Mouse (Mus musculus): ENCODE data around the gene Fbxo27. TPM values are rescaled to one million over a fixed set of nuclear protein-coding genes. Genes with fewer than 3 reads are reported as not detected.
A peak's percentile ranks its signal among the peaks of the same experiment; 100 is the strongest.
"Not testable (repeated sequence)": the region's sequence is repeated elsewhere in the genome, so short reads cannot be mapped to it uniquely, and the experiment has no call there.

Fbxo27 gene
- total RNA-seq, 1 experiment from 2014 or later = not detected

DNA sequence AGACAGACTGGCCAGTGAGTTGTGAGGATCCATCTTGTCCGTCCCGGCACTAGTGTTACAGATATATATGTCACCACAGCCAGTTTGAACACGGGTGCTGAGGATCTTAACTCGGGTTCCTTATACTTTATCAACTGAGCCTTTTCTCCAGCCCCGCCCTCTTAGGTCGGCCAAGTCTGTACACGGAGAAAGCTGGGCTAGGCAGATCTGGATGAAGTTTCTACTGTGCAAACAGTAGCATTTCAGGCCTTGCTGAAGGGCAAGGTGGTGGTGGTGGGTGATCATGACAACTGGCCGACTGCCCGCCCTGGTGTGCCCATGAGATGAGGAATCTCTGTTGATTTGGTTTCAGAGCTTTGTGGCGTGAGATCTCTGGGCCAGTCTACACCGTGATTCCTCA lies 4.6 kb downstream of the Fbxo27 start:
- ATAC-seq (ENCODE audit: extremely low read depth, insufficient number of reproducible peaks, low FRiP score, poor library complexity, severe bottlenecking) = no peak

- ATAC-seq (ENCODE audit: extremely low read depth, insufficient number of reproducible peaks, low FRiP score, poor library complexity, severe bottlenecking) = no peak
These were observed 7.6 kb downstream of the Fbxo27 start for GRCm38 (mm10) chr7:28700269-28700668.

DNA sequence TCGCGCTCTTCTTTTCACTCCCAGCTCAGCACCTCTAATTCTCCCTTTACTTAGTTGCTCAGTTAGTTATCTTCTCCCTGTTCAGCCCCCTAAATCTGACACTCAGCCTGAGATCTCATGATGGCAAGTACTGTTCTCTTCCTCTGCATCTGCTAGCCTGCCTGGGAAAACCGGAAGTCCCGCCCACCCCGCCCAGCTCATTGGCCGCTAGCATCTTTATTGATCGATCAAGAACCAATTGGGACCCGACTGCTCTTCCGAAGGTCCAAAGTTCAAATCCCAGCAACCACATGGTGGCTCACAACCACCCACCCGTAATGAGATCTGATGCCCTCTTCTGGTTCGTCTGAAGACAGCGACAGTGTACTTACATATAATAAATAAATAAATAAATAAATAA lies 8.7 kb downstream of the Fbxo27 start:
- ATAC-seq (ENCODE audit: extremely low read depth, insufficient number of reproducible peaks, low FRiP score, poor library complexity, severe bottlenecking) = not testable (repeated sequence)

DNA sequence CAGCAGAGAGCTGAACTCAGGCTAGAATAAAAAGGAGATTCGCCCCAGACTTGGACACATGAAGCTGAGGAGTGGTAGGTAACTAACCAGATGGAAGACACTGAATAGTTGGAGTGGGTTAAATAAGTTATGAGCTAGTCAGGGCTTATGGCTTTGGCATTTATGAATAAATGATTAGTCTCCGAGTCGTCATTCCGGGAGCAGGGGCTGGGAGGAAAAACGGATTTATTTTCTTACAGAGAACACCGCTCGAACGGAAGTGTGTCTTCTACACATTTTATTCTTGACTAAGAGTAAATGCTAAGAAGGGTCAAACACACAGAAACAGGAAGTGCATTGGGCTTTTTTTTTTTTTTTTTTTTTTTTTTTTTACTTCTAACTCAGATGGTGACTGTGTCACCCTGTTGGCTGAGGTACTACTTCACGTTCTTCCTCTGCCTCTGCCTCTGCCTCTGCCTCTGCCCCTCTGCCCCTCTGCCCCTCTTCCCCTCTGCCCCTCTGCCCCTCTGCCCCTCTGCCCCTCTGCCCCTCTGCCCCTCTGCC lies 10.0 kb downstream of the Fbxo27 start:
- 0 out of 2 replicates have a peak, but pooled peaks have one; percentile 44 for ATAC-seq (ENCODE audit: extremely low read depth, insufficient number of reproducible peaks, low FRiP score, poor library complexity, severe bottlenecking)

GRCm38 (mm10) chr7:28709454-28709853 lies 16.8 kb downstream of the Fbxo27 start:
- 0 out of 2 replicates have a peak, but pooled peaks have one; percentile 19 for ATAC-seq (ENCODE audit: extremely low read depth, insufficient number of reproducible peaks, low FRiP score, poor library complexity, severe bottlenecking)

- no peak for ATAC-seq (ENCODE audit: extremely low read depth, insufficient number of reproducible peaks, low FRiP score, poor library complexity, severe bottlenecking)
These were observed 18.3 kb downstream of the Fbxo27 start for GRCm38 (mm10) chr7:28710962-28711361.

DNA sequence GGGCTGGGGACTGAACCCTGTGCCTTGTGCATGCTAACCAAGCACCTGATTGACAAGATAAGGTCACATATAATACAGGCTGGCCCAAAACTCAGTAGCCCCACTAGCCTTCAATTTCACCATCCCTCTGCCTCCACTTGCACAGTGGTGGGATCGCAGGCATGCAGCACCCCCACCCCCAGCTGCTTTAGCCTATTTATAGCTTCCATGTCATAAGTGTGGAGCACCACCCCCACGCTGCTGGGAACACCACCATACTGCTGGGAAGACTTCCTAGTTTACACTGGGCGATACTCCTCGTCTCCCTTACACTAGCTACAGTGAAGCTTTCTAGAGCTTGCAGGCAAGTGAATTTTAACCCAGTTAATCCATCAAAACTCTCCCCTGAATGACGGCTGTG lies 22.0 kb downstream of the Fbxo27 start:
- ATAC-seq (ENCODE audit: extremely low read depth, insufficient number of reproducible peaks, low FRiP score, poor library complexity, severe bottlenecking) = no peak

GRCm38 (mm10) chr7:28715598-28715997 lies 22.9 kb downstream of the Fbxo27 start:
- no peak for ATAC-seq (ENCODE audit: extremely low read depth, insufficient number of reproducible peaks, low FRiP score, poor library complexity, severe bottlenecking)

DNA sequence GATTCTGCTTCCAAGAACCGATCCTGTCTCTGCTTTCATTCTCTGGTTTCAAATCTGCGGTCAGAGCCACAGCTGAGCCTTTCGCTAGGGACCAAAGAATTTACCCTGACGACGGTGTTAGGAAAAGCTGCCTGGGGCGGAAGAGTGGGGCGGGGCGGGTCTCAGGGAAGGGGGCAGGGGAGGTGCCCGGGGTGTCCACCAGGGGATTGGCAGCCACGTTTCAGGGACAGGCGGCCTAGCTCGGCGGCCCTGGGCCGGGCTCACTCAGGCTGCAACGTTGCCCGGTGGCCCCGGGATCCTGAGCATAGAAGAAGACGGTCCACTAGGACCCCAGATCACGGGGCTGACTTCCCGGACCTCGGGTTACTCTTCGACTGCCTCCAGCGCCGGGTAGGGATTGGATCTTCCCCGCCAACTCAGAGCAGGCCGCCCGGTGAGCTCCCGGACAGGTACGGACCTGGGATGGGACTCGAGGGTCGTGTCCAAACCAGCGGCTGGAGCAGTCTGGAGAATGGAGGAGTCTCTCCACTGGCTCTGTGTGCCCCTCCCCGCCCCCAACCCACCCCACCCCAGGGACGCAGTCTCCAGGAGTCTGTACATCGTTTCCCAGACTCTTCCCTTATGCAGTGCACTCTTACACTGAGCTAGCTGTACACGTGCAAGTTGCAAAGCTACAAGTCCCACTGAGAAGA lies 24.1 kb downstream of the Fbxo27 start, which contains the start of gene Fbxo17:
TSS of gene Fbxo17 (plus strand) at position 215 of the 692 bp plus-strand sequence.
- peak; percentile 36; the same call in 1 of the 2 replicates for ATAC-seq (ENCODE audit: extremely low read depth, insufficient number of reproducible peaks, low FRiP score, poor library complexity, severe bottlenecking)

DNA sequence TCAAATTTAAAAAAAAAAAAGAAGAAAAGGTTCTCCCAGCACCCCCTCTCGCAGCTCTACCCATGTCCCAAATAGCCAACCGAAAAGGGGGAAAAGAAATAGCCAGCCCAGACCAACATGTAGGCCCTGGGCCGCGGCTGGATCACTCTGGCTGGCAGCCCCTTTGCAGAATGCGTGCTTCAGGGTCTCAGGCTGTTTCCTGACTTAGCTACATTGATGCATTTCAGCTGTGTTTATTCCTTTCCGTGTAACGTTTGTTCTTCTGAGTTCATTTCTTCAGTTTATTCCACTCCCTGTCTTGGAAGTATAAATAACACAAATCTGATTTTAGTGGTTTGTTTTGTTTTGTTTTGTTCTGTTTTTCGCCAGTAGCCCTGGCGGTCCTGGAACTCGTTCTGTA lies 25.1 kb downstream of the Fbxo27 start:
- ATAC-seq (ENCODE audit: extremely low read depth, insufficient number of reproducible peaks, low FRiP score, poor library complexity, severe bottlenecking) = no peak

DNA sequence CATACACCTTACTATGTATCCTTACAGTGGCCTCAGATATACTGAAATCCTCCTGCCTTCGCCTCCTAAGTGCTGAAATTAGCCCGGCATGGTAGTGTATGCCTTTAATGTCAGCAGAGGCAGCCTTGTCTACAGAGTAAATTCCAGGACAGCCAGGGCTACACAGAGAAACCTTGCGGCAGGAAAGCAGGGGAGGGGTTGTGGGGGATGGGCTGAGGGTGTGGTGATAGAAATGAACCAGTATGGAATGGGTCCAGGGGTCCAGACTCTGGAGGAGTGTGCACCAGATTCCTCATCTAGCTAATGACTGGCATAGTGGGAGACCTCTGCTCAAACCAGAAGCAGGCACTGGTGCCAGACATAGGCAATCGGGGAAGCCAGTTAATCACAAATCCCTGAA lies 26.5 kb downstream of the Fbxo27 start:
- ATAC-seq (ENCODE audit: extremely low read depth, insufficient number of reproducible peaks, low FRiP score, poor library complexity, severe bottlenecking) = no peak

GRCm38 (mm10) chr7:28719650-28720049 lies 27.0 kb downstream of the Fbxo27 start:
- no peak for ATAC-seq (ENCODE audit: extremely low read depth, insufficient number of reproducible peaks, low FRiP score, poor library complexity, severe bottlenecking)

DNA sequence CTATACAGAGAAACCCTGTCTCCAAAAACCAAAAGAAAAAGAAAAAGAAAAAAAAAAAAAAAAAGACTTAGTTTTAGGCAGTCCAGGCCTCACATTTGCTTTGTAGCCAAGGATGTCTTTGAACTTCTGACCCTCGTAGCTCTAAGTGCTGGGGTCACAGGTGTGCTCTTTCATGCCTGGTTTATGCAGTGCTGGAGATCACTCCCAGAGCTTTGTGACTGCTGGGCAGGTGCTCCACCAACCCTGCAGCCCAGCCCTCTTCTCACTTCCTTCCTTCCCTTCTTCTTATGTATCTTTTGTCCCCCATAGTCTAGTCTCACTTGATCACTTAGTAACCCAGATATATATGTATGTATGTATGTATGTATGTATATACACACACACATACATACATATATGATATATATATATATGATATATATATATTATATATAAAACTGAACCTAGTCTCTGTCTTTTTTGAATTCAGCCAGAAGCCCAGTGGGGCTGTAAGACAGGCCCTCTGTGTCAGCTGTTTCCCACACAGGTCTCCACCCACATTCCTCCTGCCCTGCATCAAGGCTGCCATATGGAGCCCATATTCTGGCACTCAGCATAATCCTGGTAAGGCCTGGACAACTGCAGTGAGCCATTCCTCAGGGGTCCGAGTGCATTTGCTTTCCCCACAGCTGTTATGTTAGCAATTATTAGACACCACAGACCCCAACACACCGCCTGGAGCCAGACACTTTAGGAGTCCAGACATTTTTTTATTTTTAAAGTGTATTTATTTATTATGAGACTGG lies 28.3 kb downstream of the Fbxo27 start:
- ATAC-seq (ENCODE audit: extremely low read depth, insufficient number of reproducible peaks, low FRiP score, poor library complexity, severe bottlenecking) = no peak

DNA sequence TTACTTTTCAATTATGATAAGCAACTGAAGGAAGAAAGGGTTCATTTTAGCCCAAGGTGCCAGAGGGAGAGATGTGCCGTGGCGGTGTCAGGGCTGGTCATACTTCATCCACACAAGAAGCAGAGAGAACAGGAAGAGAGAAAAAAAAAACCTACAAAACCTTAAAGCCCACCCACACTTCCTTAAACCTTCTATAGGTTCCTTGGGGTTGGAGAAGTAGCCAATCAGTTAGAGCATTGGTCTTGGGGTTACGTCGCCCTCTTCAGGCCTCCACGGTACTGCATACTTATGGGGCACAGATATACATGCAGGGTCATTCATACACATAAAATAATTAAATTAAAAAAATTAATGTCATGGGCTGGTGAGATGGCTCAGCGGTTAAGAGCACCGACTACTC lies 29.4 kb downstream of the Fbxo27 start:
- ATAC-seq (ENCODE audit: extremely low read depth, insufficient number of reproducible peaks, low FRiP score, poor library complexity, severe bottlenecking) = no peak

DNA sequence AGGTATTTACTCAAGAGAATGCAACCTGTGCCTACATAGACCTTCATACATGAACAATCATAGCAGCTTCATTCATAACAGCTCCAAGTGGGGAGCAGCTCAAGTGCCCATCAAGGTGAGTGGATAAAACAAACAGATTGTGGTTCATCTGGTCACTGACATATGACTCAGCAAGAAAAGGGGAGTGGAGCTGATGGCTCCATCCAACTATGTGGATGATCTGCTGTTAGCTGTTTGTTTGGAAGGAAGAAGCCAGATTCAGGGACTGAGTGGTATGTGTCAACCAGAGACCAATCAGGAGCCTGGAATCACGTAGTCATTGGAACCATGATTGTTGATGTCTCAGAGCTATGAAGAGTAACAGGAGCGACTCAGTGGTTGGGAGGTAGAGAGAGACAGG lies 32.0 kb downstream of the Fbxo27 start:
- ATAC-seq (ENCODE audit: extremely low read depth, insufficient number of reproducible peaks, low FRiP score, poor library complexity, severe bottlenecking) = no peak

DNA sequence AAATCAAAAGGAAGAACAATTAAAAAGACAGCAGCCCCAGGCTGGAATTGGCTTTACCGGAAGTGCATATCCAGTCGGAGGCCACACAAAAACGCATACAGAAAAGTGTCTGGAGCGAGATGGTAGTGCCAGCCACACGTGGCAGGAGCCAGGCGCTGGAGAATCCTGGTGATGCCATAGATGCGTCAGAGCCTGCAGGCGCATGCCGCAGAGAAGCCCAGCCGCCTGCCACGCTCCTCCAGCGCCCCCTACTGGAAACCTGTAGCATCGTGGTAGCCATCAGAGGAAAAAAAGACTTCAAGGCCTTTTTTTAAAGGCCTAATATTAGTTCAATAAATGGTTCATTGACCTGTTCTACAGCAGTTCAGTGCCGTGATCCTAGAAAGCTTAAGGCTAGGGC lies 34.0 kb downstream of the Fbxo27 start:
- ATAC-seq (ENCODE audit: extremely low read depth, insufficient number of reproducible peaks, low FRiP score, poor library complexity, severe bottlenecking) = peak; percentile 72; the same call in 1 of the 2 replicates

- ATAC-seq (ENCODE audit: extremely low read depth, insufficient number of reproducible peaks, low FRiP score, poor library complexity, severe bottlenecking) = no peak
These were observed 35.1 kb downstream of the Fbxo27 start for GRCm38 (mm10) chr7:28727649-28728340.

GRCm38 (mm10) chr7:28732341-28733142 lies 39.9 kb downstream of the Fbxo27 start:
- peak; percentile 70 for ATAC-seq (ENCODE audit: extremely low read depth, insufficient number of reproducible peaks, low FRiP score, poor library complexity, severe bottlenecking)

- ATAC-seq (ENCODE audit: extremely low read depth, insufficient number of reproducible peaks, low FRiP score, poor library complexity, severe bottlenecking) = no peak
These were observed 40.6 kb downstream of the Fbxo27 start for GRCm38 (mm10) chr7:28733211-28733610.
